Mouse (Mus musculus) midbrain, embryonic 14.5 days (tissue): ENCODE results near the gene Ahdc1. TPM values are rescaled to one million over a fixed set of nuclear protein-coding genes. Genes with fewer than 3 reads are reported as not detected.

Source experiments
- ATAC-seq: fragments of 200-750 bp; cut with Nextera tagmentation; 2 replicates; pipeline ENCODE4 v1.8.0; 2017; ENCODE audit warnings: moderate number of reproducible peaks, moderate library complexity; ENCODE audit not compliant: low FRiP score, low TSS enrichment
- DNase-seq: peaks from one replicate; pipeline ENCODE4 v3.0.0-alpha.2; 2015
- H3K27ac ChIP-seq: fragments of 300-500 bp; sonication (generic); replicated peaks from 2 replicates; pipeline ENCODE4 v1.5.1; 2014; ENCODE audit warnings: mild to moderate bottlenecking, low read depth, low read length, moderate library complexity
- H3K27me3 ChIP-seq: fragments of 300-500 bp; sonication (generic); 2 replicates; pipeline ENCODE4 v1.6.1; 2014; ENCODE audit warnings: low read length, control low read depth, mixed read lengths; ENCODE audit not compliant: control insufficient read depth, insufficient read depth
- H3K36me3 ChIP-seq: fragments of 300-500 bp; sonication (generic); 2 replicates; pipeline ENCODE4 v1.6.1; 2014; ENCODE audit warnings: low read length, control low read depth; ENCODE audit not compliant: control insufficient read depth, insufficient read depth
- H3K4me1 ChIP-seq: fragments of 300-500 bp; sonication (generic); 2 replicates; pipeline ENCODE4 v1.6.1; 2014; ENCODE audit warnings: mild to moderate bottlenecking, antibody characterized with exemption, low read length, control low read depth; ENCODE audit not compliant: control insufficient read depth, insufficient read depth
- H3K4me2 ChIP-seq: fragments of 300-500 bp; sonication (generic); 2 replicates; pipeline ENCODE4 v1.6.1; 2014; ENCODE audit warnings: mild to moderate bottlenecking, low read length, moderate library complexity
- H3K4me3 ChIP-seq: fragments of 300-500 bp; sonication (generic); replicated peaks from 2 replicates; pipeline ENCODE4 v1.5.1; 2014; ENCODE audit warnings: low read depth, low read length
- H3K9ac ChIP-seq: fragments of 300-500 bp; sonication (generic); replicated peaks from 2 replicates; pipeline ENCODE4 v1.6.1; 2014; ENCODE audit warnings: mild to moderate bottlenecking, low read length, moderate library complexity
- H3K9me3 ChIP-seq: fragments of 300-500 bp; sonication (generic); 2 replicates; pipeline ENCODE4 v1.6.1; 2016; ENCODE audit warnings: low read length, control low read depth, mixed read lengths; ENCODE audit not compliant: control insufficient read depth
- WGBS: fragments of 180-500 bp; shearing (Covaris S2); extraction: QIAGEN DNeasy Blood & Tissue Kit; methylation state at CpG from one replicate; pipeline ENCODE4 v1.1.7; 2014; 5-methylcytosine and 5-hydroxymethylcytosine counted together
- polyA plus RNA-seq: library from polyadenylated mRNA; unstranded; fragments of >200 nt; fragmentation: Nextera tagmentation; extraction: Ambion mirVana; gene quantifications from 2 replicates; pipeline ENCODE4 v1.2.1, GENCODE M21; 2014

Ahdc1 gene
- polyA plus RNA-seq, 1 experiment from 2014 or later, result 13.0 TPM

GRCm38 (mm10) chr4:133116756-133117470 is 105.9 kb downstream of the Ahdc1 start:
- ATAC-seq (no peak), DNase-seq (no peak)
- Histone ChIP-seq H3K4me3 (no peak overlapping the region), H3K36me3 (no peaks in the 10 kb centered on the region), H3K9ac (no peak overlapping the region), H3K4me2 (no peak overlapping the region), H3K9me3 (no peaks in the 10 kb centered on the region), H3K27ac (peak overlapping the region; percentile 62), H3K27me3 (no peaks in the 10 kb centered on the region), H3K4me1 (peaks cover 13% of the 10 kb centered on the region)
- 74% methylated on average over 3 of the region's 3 CpGs for WGBS

GRCm38 (mm10) chr4:133117556-133118411 is 106.7 kb downstream of the Ahdc1 start:
- no peaks in the 10 kb centered on the region for H3K27me3 ChIP-seq
- no peak overlapping the region; the same call in 1 of the 2 replicates for H3K9ac ChIP-seq
- H3K4me1 ChIP-seq, result peaks cover 13% of the 10 kb centered on the region
- H3K27ac ChIP-seq, result peak overlapping the region; percentile 62
- WGBS, result 25% methylated on average over 18 of the region's 18 CpGs
- ATAC-seq (no peak), DNase-seq (peak; percentile 63)
- H3K4me2 ChIP-seq, result 0 out of 2 replicates have a peak overlapping the region, but pooled peaks have one; percentile 8
- H3K9me3 ChIP-seq, result no peaks in the 10 kb centered on the region
- H3K36me3 ChIP-seq, result no peaks in the 10 kb centered on the region
- no peak overlapping the region for H3K4me3 ChIP-seq

GRCm38 (mm10) chr4:133118775-133119375 is 107.8 kb downstream of the Ahdc1 start:
- Histone ChIP-seq H3K9ac (no peak overlapping the region), H3K27me3 (no peaks in the 10 kb centered on the region), H3K4me2 (no peak overlapping the region), H3K4me3 (no peak overlapping the region), H3K36me3 (no peaks in the 10 kb centered on the region), H3K9me3 (no peaks in the 10 kb centered on the region), H3K27ac (no peak overlapping the region), H3K4me1 (peaks cover 13% of the 10 kb centered on the region)
- 90% methylated on average over 6 of the region's 6 CpGs for WGBS
- DNase-seq (no peak), ATAC-seq (no peak)

- Histone ChIP-seq H3K4me1 (peaks cover 13% of the 10 kb centered on the region), H3K4me3 (no peak overlapping the region), H3K9me3 (no peaks in the 10 kb centered on the region), H3K27me3 (no peaks in the 10 kb centered on the region), H3K27ac (no peak overlapping the region), H3K9ac (no peak overlapping the region), H3K36me3 (no peaks in the 10 kb centered on the region), H3K4me2 (no peak overlapping the region)
- no peak for DNase-seq
- ATAC-seq, result no peak
- WGBS, result 82% methylated on average over 6 of the region's 6 CpGs
Measured at GRCm38 (mm10) chr4:133119579-133119978, 108.5 kb downstream of the Ahdc1 start.

- no peaks in the 10 kb centered on the region for H3K36me3 ChIP-seq
- H3K9ac ChIP-seq, result no peak overlapping the region
- WGBS, result 2% methylated on average over 11 of the region's 11 CpGs
- peak overlapping the region; percentile 21; the same call in 1 of the 2 replicates for H3K27ac ChIP-seq
- peak; percentile 51 for DNase-seq
- peaks cover 13% of the 10 kb centered on the region for H3K4me1 ChIP-seq
- H3K4me3 ChIP-seq, result no peak overlapping the region
- no peak overlapping the region for H3K4me2 ChIP-seq
- no peak for ATAC-seq
- H3K27me3 ChIP-seq, result no peaks in the 10 kb centered on the region
- no peaks in the 10 kb centered on the region for H3K9me3 ChIP-seq
Measured at GRCm38 (mm10) chr4:133120833-133121321, 109.8 kb downstream of the Ahdc1 start.

GRCm38 (mm10) chr4:133121416-133121815 is 110.4 kb downstream of the Ahdc1 start:
- no peak overlapping the region for H3K4me2 ChIP-seq
- no peaks in the 10 kb centered on the region for H3K27me3 ChIP-seq
- H3K36me3 ChIP-seq, result no peaks in the 10 kb centered on the region
- peaks cover 13% of the 10 kb centered on the region for H3K4me1 ChIP-seq
- no peak for ATAC-seq
- H3K4me3 ChIP-seq, result no peak overlapping the region
- WGBS, result 67% methylated on average over 1 of the region's 1 CpGs
- no peak overlapping the region for H3K9ac ChIP-seq
- H3K27ac ChIP-seq, result no peak overlapping the region; the same call in 1 of the 2 replicates
- DNase-seq, result no peak
- H3K9me3 ChIP-seq, result no peaks in the 10 kb centered on the region

GRCm38 (mm10) chr4:133121974-133122637 is 111.0 kb downstream of the Ahdc1 start:
- DNase-seq (no peak), ATAC-seq (no peak)
- no peaks in the 10 kb centered on the region for H3K36me3 ChIP-seq
- no peaks in the 10 kb centered on the region for H3K27me3 ChIP-seq
- no peak overlapping the region for H3K4me3 ChIP-seq
- no peak overlapping the region for H3K4me2 ChIP-seq
- no peak overlapping the region for H3K9ac ChIP-seq
- H3K9me3 ChIP-seq, result no peaks in the 10 kb centered on the region
- no peak overlapping the region for H3K27ac ChIP-seq
- WGBS, result 58% methylated on average over 5 of the region's 5 CpGs
- peaks cover 13% of the 10 kb centered on the region for H3K4me1 ChIP-seq

GRCm38 (mm10) chr4:133127079-133127478 is 116.0 kb downstream of the Ahdc1 start:
- 90% methylated on average over 3 of the region's 3 CpGs for WGBS

More at GRCm38 (mm10) chr4:133127079-133127478, 116.0 kb downstream of the Ahdc1 start:
- Histone ChIP-seq H3K4me3 (no peak overlapping the region), H3K27me3 (no peaks in the 10 kb centered on the region), H3K27ac (no peak overlapping the region), H3K9me3 (no peaks in the 10 kb centered on the region), H3K4me2 (no peak overlapping the region), H3K9ac (no peak overlapping the region), H3K36me3 (no peaks in the 10 kb centered on the region), H3K4me1 (peaks cover 20% of the 10 kb centered on the region)
- no peak for ATAC-seq
- no peak for DNase-seq
